Mouse (Mus musculus) embryonic facial prominence, embryonic 11.5 days (tissue): ENCODE results near the gene Nav2. TPM values are rescaled to one million over a fixed set of nuclear protein-coding genes. Genes with fewer than 3 reads are reported as not detected.

Source experiments
- ATAC-seq: fragments of 200-750 bp; cut with Nextera tagmentation; replicated peaks from 2 replicates; pipeline ENCODE4 v1.8.0; 2017; ENCODE audit warnings: low read depth; ENCODE audit not compliant: insufficient number of reproducible peaks, low FRiP score, low TSS enrichment
- DNase-seq: peaks from one replicate; pipeline ENCODE4 v3.0.0-alpha.2; 2015; ENCODE audit warnings: low spot score
- H3K27ac ChIP-seq: fragments of 300-500 bp; sonication (generic); replicated peaks from 2 replicates; pipeline ENCODE4 v1.5.1; 2014; ENCODE audit warnings: mild to moderate bottlenecking, low read depth, low read length, control low read depth
- H3K27me3 ChIP-seq: fragments of 300-500 bp; sonication (generic); 2 replicates; pipeline ENCODE4 v1.6.1; 2014; ENCODE audit warnings: mild to moderate bottlenecking, low read length, moderate library complexity, mixed read lengths; ENCODE audit not compliant: control insufficient read depth, insufficient read depth
- H3K36me3 ChIP-seq: fragments of 300-500 bp; sonication (generic); replicated peaks from 2 replicates; pipeline ENCODE4 v1.6.1; 2014; ENCODE audit warnings: low read depth, mild to moderate bottlenecking, low read length, moderate library complexity, mixed read lengths; ENCODE audit not compliant: control insufficient read depth, insufficient read depth
- H3K4me1 ChIP-seq: fragments of 300-500 bp; sonication (generic); 2 replicates; pipeline ENCODE4 v1.6.1; 2014; ENCODE audit warnings: low read length, mixed read lengths; ENCODE audit not compliant: control insufficient read depth, insufficient read depth
- H3K4me2 ChIP-seq: fragments of 300-500 bp; sonication (generic); 2 replicates; pipeline ENCODE4 v1.6.1; 2014; ENCODE audit warnings: low read depth, mild to moderate bottlenecking, control low read depth, low read length, moderate library complexity
- H3K4me3 ChIP-seq: fragments of 300-500 bp; sonication (generic); 2 replicates; pipeline ENCODE4 v1.5.1; 2014; ENCODE audit warnings: low read depth, low read length, control low read depth
- H3K9ac ChIP-seq: fragments of 300-500 bp; sonication (generic); replicated peaks from 2 replicates; pipeline ENCODE4 v1.6.1; 2014; ENCODE audit warnings: mild to moderate bottlenecking, control low read depth, low read length
- H3K9me3 ChIP-seq: fragments of 300-500 bp; sonication (generic); replicated peaks from 2 replicates; pipeline ENCODE4 v1.6.1; 2016; ENCODE audit warnings: mild to moderate bottlenecking, low read length, inconsistent platforms, mixed read lengths; ENCODE audit not compliant: control insufficient read depth
- WGBS: fragments of 180-500 bp; shearing (Covaris S2); extraction: QIAGEN DNeasy Blood & Tissue Kit; methylation state at CpG from one replicate; pipeline ENCODE4 v1.1.7; 2014; 5-methylcytosine and 5-hydroxymethylcytosine counted together
- polyA plus RNA-seq: library from polyadenylated mRNA; unstranded; fragments of >200 nt; fragmentation: Nextera tagmentation; extraction: Ambion mirVana; gene quantifications from 2 replicates; pipeline ENCODE4 v1.2.1, GENCODE M21; 2014

Nav2 gene
- polyA plus RNA-seq, 1 experiment from 2014 or later, result 7.3 TPM

- H3K27me3 ChIP-seq, result no peaks in the 10 kb centered on the region
- no peak for DNase-seq
- 86% methylated on average over 15 of the region's 15 CpGs for WGBS
- H3K9me3 ChIP-seq, result no peaks in the 10 kb centered on the region
- H3K4me1 ChIP-seq, result no peaks in the 10 kb centered on the region
- H3K4me3 ChIP-seq, result no peak overlapping the region
- no peak overlapping the region for H3K9ac ChIP-seq
- H3K36me3 ChIP-seq, result no peaks in the 10 kb centered on the region
- no peak overlapping the region for H3K4me2 ChIP-seq
- no peak overlapping the region for H3K27ac ChIP-seq
- no peak for ATAC-seq
These were observed 409.8 kb downstream of the Nav2 start for GRCm38 (mm10) chr7:49318183-49318897.

DNA sequence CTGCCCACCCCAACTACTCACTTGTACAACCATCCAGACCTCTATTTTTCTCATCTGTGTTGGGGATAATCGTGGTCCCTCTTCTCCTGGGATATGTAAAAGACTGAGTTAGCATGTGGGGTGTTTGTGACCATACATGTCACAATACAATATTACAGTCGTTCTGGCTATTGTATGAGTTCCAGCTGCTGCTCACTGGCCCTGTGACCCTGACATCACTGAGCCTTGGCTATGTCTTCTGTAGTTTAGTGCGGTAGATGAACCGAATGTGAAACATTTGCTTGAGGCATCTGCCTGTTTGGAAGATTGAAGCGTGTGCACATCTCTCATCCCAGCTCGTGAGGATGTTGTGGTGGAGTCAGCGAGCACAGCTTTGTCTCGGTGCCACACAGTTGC is 410.4 kb downstream of the Nav2 start:
- Histone ChIP-seq H3K4me1 (no peaks in the 10 kb centered on the region), H3K9ac (no peak overlapping the region), H3K27ac (no peak overlapping the region), H3K4me3 (no peak overlapping the region), H3K9me3 (no peaks in the 10 kb centered on the region), H3K36me3 (no peaks in the 10 kb centered on the region), H3K27me3 (no peaks in the 10 kb centered on the region), H3K4me2 (no peak overlapping the region)
- no peak for ATAC-seq
- no peak for DNase-seq
- 89% methylated on average over 8 of the region's 8 CpGs for WGBS

- no peak overlapping the region for H3K4me2 ChIP-seq
- no peaks in the 10 kb centered on the region for H3K9me3 ChIP-seq
- no peaks in the 10 kb centered on the region for H3K4me1 ChIP-seq
- 80% methylated on average over 1 of the region's 1 CpGs for WGBS
- no peaks in the 10 kb centered on the region for H3K36me3 ChIP-seq
- no peaks in the 10 kb centered on the region for H3K27me3 ChIP-seq
- H3K4me3 ChIP-seq, result no peak overlapping the region
- DNase-seq, result no peak
- H3K9ac ChIP-seq, result no peak overlapping the region
- no peak overlapping the region for H3K27ac ChIP-seq
- ATAC-seq, result no peak
These were observed 411.5 kb downstream of the Nav2 start for GRCm38 (mm10) chr7:49319981-49320380.

GRCm38 (mm10) chr7:49321124-49321531 is 412.6 kb downstream of the Nav2 start:
- Histone ChIP-seq H3K4me1 (no peaks in the 10 kb centered on the region), H3K9me3 (no peaks in the 10 kb centered on the region), H3K27ac (no peak overlapping the region), H3K4me2 (no peak overlapping the region), H3K4me3 (no peak overlapping the region), H3K9ac (no peak overlapping the region), H3K36me3 (no peaks in the 10 kb centered on the region), H3K27me3 (no peaks in the 10 kb centered on the region)
- ATAC-seq, result no peak
- 78% methylated on average over 8 of the region's 8 CpGs for WGBS
- DNase-seq, result no peak

DNA sequence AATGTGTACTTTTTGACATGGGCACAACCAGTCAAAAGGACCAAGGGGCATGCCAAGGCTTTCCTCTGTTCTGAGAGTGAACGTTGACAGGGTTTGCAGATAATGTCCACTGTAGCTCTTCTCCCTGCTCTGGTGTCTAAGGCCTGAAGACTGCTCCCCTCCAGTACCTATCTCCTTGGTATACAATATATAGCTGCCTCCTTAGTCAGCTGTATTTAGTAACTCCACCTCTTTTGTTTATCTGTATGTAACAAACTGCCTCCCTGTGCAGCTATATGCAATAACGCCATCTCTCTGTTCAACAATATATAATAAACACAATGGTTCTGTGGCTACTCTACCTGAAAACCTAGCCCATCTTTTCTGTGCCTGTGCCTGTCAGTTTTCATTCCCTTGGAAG is 413.7 kb downstream of the Nav2 start:
- no peak overlapping the region for H3K9ac ChIP-seq
- no peak overlapping the region for H3K27ac ChIP-seq
- DNase-seq (no peak), ATAC-seq (no peak)
- no peaks in the 10 kb centered on the region for H3K9me3 ChIP-seq
- H3K36me3 ChIP-seq, result no peaks in the 10 kb centered on the region
- H3K4me1 ChIP-seq, result no peaks in the 10 kb centered on the region
- WGBS, result 91% methylated on average over 2 of the region's 2 CpGs
- H3K27me3 ChIP-seq, result no peaks in the 10 kb centered on the region
- no peak overlapping the region for H3K4me3 ChIP-seq
- H3K4me2 ChIP-seq, result no peak overlapping the region

DNA sequence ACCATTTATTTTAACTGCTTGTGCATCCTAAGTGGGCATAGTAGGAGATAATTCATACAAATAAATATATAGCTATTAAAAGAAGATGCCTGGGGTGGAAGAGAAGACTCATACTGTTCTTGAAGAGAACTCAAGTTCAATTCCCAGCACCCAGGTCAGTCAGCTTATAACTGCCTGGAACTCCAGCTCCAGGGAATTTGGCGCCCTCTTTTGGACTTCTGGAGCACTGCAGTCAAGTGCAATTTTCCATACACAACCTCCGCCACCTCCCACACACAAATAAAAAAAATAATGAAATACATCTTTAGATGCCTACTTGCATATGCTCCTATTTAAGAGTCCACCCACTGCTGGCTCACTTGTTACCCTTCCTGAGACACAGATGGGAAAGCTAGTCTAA is 416.1 kb downstream of the Nav2 start:
- Histone ChIP-seq H3K9ac (no peak overlapping the region), H3K4me1 (no peaks in the 10 kb centered on the region), H3K27ac (no peak overlapping the region), H3K27me3 (no peaks in the 10 kb centered on the region), H3K4me3 (no peak overlapping the region), H3K9me3 (no peaks in the 10 kb centered on the region), H3K36me3 (no peaks in the 10 kb centered on the region), H3K4me2 (no peak overlapping the region)
- ATAC-seq, result no peak
- DNase-seq, result no peak
- WGBS, result 84% methylated on average over 2 of the region's 2 CpGs

DNA sequence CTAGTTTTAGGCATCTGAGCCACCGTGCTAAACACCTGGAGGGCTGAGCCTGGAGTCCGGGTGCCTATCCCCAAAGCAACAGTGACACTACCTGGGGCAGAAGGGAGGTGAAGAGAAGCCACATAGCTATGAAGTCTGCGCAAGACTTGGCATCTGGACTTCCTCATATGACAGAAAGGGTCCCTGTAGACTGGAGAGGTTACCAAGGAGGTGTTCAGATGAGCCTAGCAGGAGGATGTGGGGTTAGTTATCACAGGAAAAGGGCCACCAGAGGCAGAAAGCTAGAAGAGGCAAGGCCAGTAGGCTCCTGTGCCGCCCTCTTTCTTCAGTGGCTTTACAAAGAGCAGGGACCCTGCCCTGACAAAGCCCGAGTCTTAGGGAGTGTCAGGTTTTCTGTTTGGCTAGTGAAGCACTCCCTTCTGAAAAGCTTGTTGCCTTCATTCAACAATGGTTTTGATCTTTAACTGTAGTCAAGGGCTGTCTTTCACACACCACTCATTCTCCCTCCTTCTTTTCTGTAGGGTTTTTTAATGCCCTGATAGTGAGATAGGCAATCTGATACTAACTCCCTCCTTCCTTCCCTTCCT is 417.7 kb downstream of the Nav2 start:
- 50% methylated on average over 5 of the region's 5 CpGs for WGBS

DNA sequence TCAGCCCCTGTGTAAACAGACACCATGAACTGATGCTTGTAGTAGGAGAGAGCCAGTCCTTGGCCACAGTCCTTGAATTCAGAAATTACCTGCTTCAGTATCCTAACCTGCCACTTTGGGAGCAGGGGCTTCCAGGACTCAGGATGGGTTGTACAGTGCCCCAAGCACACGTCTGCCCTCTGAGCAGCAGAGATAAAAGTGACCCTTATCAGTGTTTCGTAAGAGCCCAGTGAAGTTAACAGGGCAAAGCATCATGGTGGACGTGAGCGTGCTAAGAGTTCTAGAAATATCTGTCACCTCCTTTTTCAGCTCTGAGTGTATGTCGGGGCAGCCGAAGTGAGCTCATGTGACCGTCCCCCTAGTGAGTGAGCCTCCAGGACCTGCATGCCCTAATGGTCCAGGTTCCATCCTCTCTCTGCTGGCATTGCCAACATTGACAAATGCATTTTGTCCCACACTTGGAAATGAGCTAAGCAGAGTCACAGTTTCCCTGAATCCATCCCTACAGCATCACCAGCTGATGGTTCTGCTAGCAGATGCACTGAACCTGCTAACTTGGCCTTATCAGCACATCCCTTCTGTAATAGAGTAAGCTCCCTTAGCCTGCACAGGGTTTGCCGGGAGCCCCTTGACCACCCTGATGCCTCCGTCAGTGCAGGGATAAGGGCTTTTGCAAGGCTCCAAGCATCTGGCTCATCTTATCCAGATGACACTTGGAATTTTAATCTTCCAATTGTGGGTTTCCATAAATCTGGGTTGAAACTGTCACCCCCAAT is 418.6 kb downstream of the Nav2 start:
- 84% methylated on average over 9 of the region's 9 CpGs for WGBS
- H3K4me3 ChIP-seq, result no peak overlapping the region
- H3K27me3 ChIP-seq, result no peaks in the 10 kb centered on the region
- no peaks in the 10 kb centered on the region for H3K4me1 ChIP-seq
- no peaks in the 10 kb centered on the region for H3K9me3 ChIP-seq
- no peaks in the 10 kb centered on the region for H3K36me3 ChIP-seq
- DNase-seq (no peak), ATAC-seq (no peak)
- no peak overlapping the region for H3K4me2 ChIP-seq
- no peak overlapping the region for H3K27ac ChIP-seq
- H3K9ac ChIP-seq, result no peak overlapping the region

More for the DNA sequence above, 417.7 kb downstream of the Nav2 start:
- H3K9me3 ChIP-seq, result no peaks in the 10 kb centered on the region
- no peak overlapping the region for H3K4me2 ChIP-seq
- H3K36me3 ChIP-seq, result no peaks in the 10 kb centered on the region
- H3K9ac ChIP-seq, result no peak overlapping the region
- no peaks in the 10 kb centered on the region for H3K27me3 ChIP-seq
- no peak overlapping the region for H3K27ac ChIP-seq
- ATAC-seq (no peak), DNase-seq (no peak)
- H3K4me3 ChIP-seq, result no peak overlapping the region
- no peaks in the 10 kb centered on the region for H3K4me1 ChIP-seq
